Mouse (Mus musculus) megakaryocyte, embryonic 14.5 days (primary cell): ENCODE measurements around the gene Minpp1.
"Not testable (repeated sequence)": the region's sequence is repeated elsewhere in the genome, so short reads cannot be mapped to it uniquely, and the experiment has no call there.

ENCODE experiments used
- FLI1 ChIP-seq: IDR thresholded peaks from 2 replicates; pipeline ENCODE4 v1.6.1; 2012; ENCODE audit warnings: low read length, inconsistent platforms, mixed read lengths
- GATA1 ChIP-seq: IDR thresholded peaks from 3 replicates; pipeline ENCODE4 v1.6.1; 2012; ENCODE audit warnings: mixed read lengths, low read length, inconsistent platforms, borderline replicate concordance

- TF ChIP-seq GATA1, FLI1: not testable (repeated sequence)
Measured at GRCm38 (mm10) chr19:32457631-32458030, 27.9 kb upstream of the Minpp1 start.
